Mouse (Mus musculus): Measurements from ENCODE around the gene Slc25a34.

DNA sequence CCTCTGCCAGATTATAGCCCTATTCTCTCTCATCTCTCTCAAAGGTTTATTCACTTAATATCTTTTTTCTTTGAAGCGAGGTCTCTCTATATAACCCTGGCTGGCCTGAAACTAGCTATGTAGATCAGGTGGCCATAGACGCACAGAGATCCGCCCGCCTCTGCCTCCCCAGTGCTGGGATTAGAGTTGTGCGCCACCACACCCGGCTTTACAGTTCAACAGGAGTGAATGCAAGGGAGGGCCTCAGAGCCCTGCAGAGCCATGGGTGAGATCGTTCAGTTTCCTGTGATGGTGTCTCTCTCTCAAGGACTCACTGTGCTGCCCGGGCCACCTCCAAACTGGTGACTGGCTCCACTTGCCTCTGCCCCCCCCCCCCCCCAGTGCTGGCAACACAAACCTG, 513 bp upstream of the Slc25a34 start:
- TF ChIP-seq CTCF (IDR thresholded peaks at IDR 0.05) (no peak), EP300 (IDR thresholded peaks at IDR 0.05) (no peak)
